Mouse (Mus musculus) layer of hippocampus, postnatal 25 days (tissue): ENCODE results near the gene Eif2s3y. TPM values are rescaled to one million over a fixed set of nuclear protein-coding genes. Genes with fewer than 3 reads are reported as not detected.

ENCODE experiments used
- DNase-seq, 2 experiments: peaks; one replicate each; pipeline ENCODE4 v3.0.0; 2022; ENCODE audit warnings: mixed read lengths in 2 of 2, low spot score in 1 of 2; ENCODE audit errors: extremely low spot score in 1 of 2
- microRNA-seq, 2 experiments: library from miRNA; unstranded; fragments of <30 nt; microRNA quantifications; one replicate each; pipeline ENCODE4 v1.2.0; 2021
- total RNA-seq, 2 experiments: library from RNA; stranded (reverse); gene quantifications; 2 replicates each; pipeline ENCODE4 v1.2.3; 2021

Eif2s3y gene
- 10 to 100 TPM in 1 of 2 experiments, not detected in 1; 74.8 TPM for total RNA-seq

- no peak for DNase-seq
These were observed at the start of gene Eif2s3y for GRCm38 (mm10) chrY:1009882-1010751. Gene Eif2s3y, plus strand, starts transcription at chrY:1010543.

Small RNAs within 50 kb of the gene (microRNA-seq; reads per million reads assigned to microRNA genes)
- gene Gm47281: 0 reads per million in 2 experiments

Other genes starting within 250 kb of the Eif2s3y start
- not detected for gene Zfy1, start 213.1 kb upstream of the Eif2s3y start, total RNA-seq
- gene Uba1y, start 191.9 kb upstream of the Eif2s3y start, total RNA-seq: not detected
- gene Kdm5d, start 112.8 kb upstream of the Eif2s3y start, total RNA-seq: 10 to 100 TPM in 1 of 2 experiments, not detected in 1; 19.7 TPM
- gene Uty, start 235.2 kb downstream of the Eif2s3y start, total RNA-seq: 10 to 100 TPM in 1 of 2 experiments, not detected in 1; 23.2 TPM